Mouse (Mus musculus): ENCODE measurements around the gene Prdx5. TPM values are rescaled to one million over a fixed set of nuclear protein-coding genes. Genes with fewer than 3 reads are reported as not detected.

Gene Prdx5
- polyA plus RNA-seq, 1 experiment from 2014 or later, result 884 TPM

DNA sequence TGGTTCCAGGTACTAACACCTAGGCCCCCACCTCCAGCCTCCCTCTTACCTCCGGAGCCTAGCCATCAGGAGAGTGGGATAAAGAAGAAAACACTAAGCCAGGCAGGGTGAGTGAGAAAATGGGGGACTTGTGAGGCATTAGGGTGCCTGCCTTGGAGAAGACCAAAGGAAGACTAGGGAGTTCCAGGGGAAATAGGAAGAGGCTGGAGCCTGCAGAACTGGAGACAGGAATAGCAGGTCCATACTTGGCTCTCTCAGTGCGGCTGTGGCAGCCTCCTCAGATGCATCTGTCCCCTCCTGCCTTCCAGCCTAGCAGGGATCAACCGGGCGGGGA, 23.2 kb upstream of the Prdx5 start:
- H3K4me3 ChIP-seq (replicated peaks; ENCODE audit: low read depth, low read length), result peak overlapping the region; percentile 38; the same call in 1 of the 2 replicates
- H3K27ac ChIP-seq, result no peak overlapping the region
- 41% methylated on average over 4 of the region's 4 CpGs for WGBS
- no peak for ATAC-seq (replicated peaks; ENCODE audit: low FRiP score, low read depth)
- peak overlapping the region; percentile 84; the same call in 1 of the 2 replicates for H3K4me2 ChIP-seq (ENCODE audit: low read length)
- peaks cover 25% of the 10 kb centered on the region for H3K27me3 ChIP-seq (ENCODE audit: insufficient read depth, low read length)
- no peak overlapping the region for H3K9ac ChIP-seq (ENCODE audit: low read depth, low read length)
- H3K36me3 ChIP-seq (ENCODE audit: insufficient read depth, low read length), result no peaks in the 10 kb centered on the region
- no peak for TF ChIP-seq CTCF (IDR thresholded peaks at IDR 0.05; ENCODE audit: low read depth)
- H3K9me3 ChIP-seq (replicated peaks; ENCODE audit: low read length), result no peaks in the 10 kb centered on the region
- peaks cover 10% of the 10 kb centered on the region; the same call in 1 of the 2 replicates for H3K4me1 ChIP-seq (replicated peaks; ENCODE audit: insufficient read depth, low read length)
- DNase-seq (ENCODE audit: low spot score), result no peak

DNA sequence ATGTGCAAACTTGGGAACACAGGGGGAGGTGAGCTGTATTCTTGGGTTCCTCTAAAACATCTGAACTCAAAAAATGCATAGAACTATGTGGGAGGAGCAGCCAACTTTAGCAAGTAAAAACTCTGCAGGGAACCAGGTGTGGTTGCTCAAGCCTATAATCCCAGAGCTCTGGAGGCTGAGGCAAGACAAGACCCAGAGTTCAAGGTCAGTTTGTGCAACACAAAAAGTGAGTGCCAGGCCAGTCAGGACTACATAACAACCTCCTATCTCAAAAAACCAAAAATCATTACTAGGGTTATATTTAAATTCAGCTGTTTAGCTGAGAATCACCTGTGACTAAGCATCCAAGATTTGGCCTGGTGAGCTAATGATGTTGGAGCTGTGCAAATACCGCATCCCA, 22.1 kb upstream of the Prdx5 start:
- Histone ChIP-seq H3K4me2 (ENCODE audit: low read length) (no peak overlapping the region), H3K4me1 (replicated peaks; ENCODE audit: insufficient read depth, low read length) (peaks cover 10% of the 10 kb centered on the region; the same call in 1 of the 2 replicates), H3K36me3 (ENCODE audit: insufficient read depth, low read length) (no peaks in the 10 kb centered on the region), H3K9ac (ENCODE audit: low read depth, low read length) (no peak overlapping the region), H3K27ac (no peak overlapping the region), H3K4me3 (replicated peaks; ENCODE audit: low read depth, low read length) (no peak overlapping the region), H3K27me3 (ENCODE audit: insufficient read depth, low read length) (peaks cover 32% of the 10 kb centered on the region), H3K9me3 (replicated peaks; ENCODE audit: low read length) (no peaks in the 10 kb centered on the region)
- WGBS, result 74% methylated on average over 1 of the region's 1 CpGs
- no peak for ATAC-seq (replicated peaks; ENCODE audit: low FRiP score, low read depth)
- TF ChIP-seq CTCF (IDR thresholded peaks at IDR 0.05; ENCODE audit: low read depth), result no peak
- no peak for DNase-seq (ENCODE audit: low spot score)

DNA sequence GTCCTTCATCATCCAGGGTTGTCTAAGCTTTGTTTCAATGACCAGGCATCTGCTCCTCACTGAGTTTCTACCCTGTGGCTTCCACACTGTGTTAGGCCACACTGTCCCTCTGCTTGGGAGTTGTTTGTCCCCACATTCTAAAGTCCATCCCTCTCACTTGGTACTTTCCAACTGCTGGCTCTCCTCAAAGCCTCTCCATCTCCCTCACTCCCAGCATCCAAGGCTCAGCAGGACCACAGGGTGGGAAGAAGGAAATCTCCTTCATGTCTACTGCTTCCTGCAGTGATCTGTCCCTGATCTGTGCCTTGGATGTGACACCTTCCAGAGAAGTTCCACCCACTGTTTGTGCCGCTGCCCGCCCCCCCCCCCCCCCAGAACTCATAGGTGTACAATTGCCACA, 21.1 kb upstream of the Prdx5 start:
- Histone ChIP-seq H3K27ac (no peak overlapping the region), H3K36me3 (ENCODE audit: insufficient read depth, low read length) (no peaks in the 10 kb centered on the region), H3K4me1 (replicated peaks; ENCODE audit: insufficient read depth, low read length) (peaks cover 10% of the 10 kb centered on the region; the same call in 1 of the 2 replicates), H3K27me3 (ENCODE audit: insufficient read depth, low read length) (peaks cover 40% of the 10 kb centered on the region), H3K4me3 (replicated peaks; ENCODE audit: low read depth, low read length) (no peak overlapping the region), H3K4me2 (ENCODE audit: low read length) (no peak overlapping the region), H3K9me3 (replicated peaks; ENCODE audit: low read length) (no peaks in the 10 kb centered on the region), H3K9ac (ENCODE audit: low read depth, low read length) (no peak overlapping the region)
- no peak for ATAC-seq (replicated peaks; ENCODE audit: low FRiP score, low read depth)
- WGBS, result no CpG with 5 or more reads among the region's 2 CpGs
- DNase-seq (ENCODE audit: low spot score), result no peak
- TF ChIP-seq CTCF (IDR thresholded peaks at IDR 0.05; ENCODE audit: low read depth), result no peak

DNA sequence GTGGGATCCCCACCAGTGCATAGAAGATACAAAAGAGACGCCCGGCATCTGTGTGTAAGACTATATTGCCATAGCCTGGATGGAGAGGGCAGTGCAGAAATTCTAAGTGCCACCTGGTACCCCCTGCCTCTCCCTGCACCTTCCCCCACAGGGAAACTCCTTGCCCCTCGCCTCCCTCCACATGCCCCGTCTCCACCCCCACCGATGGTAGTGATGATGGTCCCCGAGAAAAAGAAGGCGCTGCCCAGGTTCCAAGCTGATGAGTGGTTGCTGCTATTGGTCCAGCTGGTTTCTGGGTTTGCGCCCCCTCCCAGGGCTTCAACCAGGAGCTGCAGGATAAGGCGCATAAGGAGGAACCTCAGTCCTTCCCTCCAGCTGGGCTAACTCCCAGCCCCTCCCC, 18.2 kb upstream of the Prdx5 start:
- H3K4me3 ChIP-seq (replicated peaks; ENCODE audit: low read depth, low read length), result no peak overlapping the region
- H3K9me3 ChIP-seq (replicated peaks; ENCODE audit: low read length), result no peaks in the 10 kb centered on the region
- no peak for ATAC-seq (replicated peaks; ENCODE audit: low FRiP score, low read depth)
- no peaks in the 10 kb centered on the region for H3K4me1 ChIP-seq (replicated peaks; ENCODE audit: insufficient read depth, low read length)
- WGBS, result 19% methylated on average over 9 of the region's 9 CpGs
- H3K36me3 ChIP-seq (ENCODE audit: insufficient read depth, low read length), result no peaks in the 10 kb centered on the region
- H3K27me3 ChIP-seq (ENCODE audit: insufficient read depth, low read length), result peaks cover 36% of the 10 kb centered on the region
- no peak overlapping the region for H3K27ac ChIP-seq
- no peak for TF ChIP-seq CTCF (IDR thresholded peaks at IDR 0.05; ENCODE audit: low read depth)
- no peak overlapping the region for H3K9ac ChIP-seq (ENCODE audit: low read depth, low read length)
- no peak overlapping the region for H3K4me2 ChIP-seq (ENCODE audit: low read length)
- DNase-seq (ENCODE audit: low spot score), result no peak

DNA sequence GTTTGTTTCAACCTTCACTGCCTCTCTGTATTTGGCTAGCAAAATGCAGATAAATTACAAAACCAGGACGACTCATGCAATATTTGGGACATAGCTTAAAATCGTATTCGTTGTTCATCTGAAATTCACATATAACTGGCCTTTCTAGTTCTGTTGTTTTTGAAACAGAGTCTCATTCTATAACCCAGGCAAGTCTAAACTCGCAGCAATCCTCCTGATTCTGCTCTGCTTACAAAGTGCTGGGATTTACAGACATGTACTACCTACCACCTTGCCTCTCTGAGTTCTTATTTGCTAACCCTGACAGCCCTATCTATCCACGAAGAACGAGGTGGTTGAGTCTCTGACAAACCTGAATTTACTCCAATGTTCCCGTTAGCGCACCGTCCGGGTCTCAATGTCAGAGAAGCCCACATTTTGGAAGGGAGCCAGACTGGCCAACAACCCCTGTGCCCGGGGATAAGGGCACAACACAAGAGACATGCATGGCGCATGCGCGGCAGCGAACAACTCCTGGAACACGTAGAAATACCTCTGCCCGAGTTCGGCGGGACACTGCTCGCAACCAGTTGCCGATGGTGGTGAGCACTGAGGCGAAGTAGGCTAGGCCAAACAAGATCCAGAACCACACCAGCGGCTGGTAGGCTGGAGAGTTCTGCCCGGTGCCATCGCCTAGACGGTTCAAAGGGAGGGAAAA, 16.8 kb upstream of the Prdx5 start:
- Histone ChIP-seq H3K4me2 (ENCODE audit: low read length) (0 out of 2 replicates have a peak overlapping the region, but pooled peaks have one; percentile 0), H3K9me3 (replicated peaks; ENCODE audit: low read length) (no peaks in the 10 kb centered on the region), H3K4me3 (replicated peaks; ENCODE audit: low read depth, low read length) (no peak overlapping the region), H3K4me1 (replicated peaks; ENCODE audit: insufficient read depth, low read length) (peaks cover 6% of the 10 kb centered on the region; the same call in 1 of the 2 replicates), H3K36me3 (ENCODE audit: insufficient read depth, low read length) (no peaks in the 10 kb centered on the region), H3K27me3 (ENCODE audit: insufficient read depth, low read length) (peaks cover 33% of the 10 kb centered on the region), H3K27ac (no peak overlapping the region), H3K9ac (ENCODE audit: low read depth, low read length) (no peak overlapping the region)
- ATAC-seq (replicated peaks; ENCODE audit: low FRiP score, low read depth), result no peak
- DNase-seq (ENCODE audit: low spot score), result no peak
- TF ChIP-seq CTCF (IDR thresholded peaks at IDR 0.05; ENCODE audit: low read depth), result no peak
- 16% methylated on average over 26 of the region's 26 CpGs for WGBS

DNA sequence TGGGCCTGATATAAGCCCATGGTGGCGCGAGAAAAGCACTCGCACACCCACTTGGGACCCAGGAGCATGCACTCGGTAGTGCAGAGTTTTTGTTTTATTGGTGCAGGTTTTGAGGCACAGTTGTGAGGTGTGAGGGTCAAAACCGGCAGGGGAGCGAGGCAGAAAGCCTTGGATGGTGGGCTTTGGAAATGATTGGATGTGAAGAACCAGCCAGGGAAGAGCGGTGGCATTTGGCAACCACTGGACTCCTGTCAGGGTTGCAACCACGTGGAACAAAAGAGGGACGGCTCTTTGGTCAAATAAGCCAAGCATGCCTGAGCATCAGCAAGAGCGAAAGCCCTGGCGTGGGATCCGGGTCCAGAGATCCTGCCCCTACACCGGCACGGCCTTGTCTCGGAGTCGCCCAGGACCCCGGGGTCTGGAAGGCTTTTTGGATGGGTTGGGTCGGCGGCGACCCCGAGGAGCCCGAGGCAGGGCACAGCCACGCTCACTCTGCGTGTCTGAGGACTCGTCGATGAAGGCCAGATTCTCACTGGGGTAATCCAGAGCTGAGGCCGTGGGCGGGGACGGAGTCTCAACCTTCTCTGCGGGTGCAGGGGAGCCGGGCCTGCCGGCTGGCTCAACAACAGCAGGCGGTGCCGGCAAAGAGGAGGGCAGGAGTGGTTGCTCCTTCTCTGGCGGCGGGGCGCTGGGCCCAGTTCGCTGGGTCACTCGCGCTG, 15.9 kb upstream of the Prdx5 start:
- no peak for TF ChIP-seq CTCF (IDR thresholded peaks at IDR 0.05; ENCODE audit: low read depth)
- Histone ChIP-seq H3K27ac (no peak overlapping the region), H3K27me3 (ENCODE audit: insufficient read depth, low read length) (peaks cover 30% of the 10 kb centered on the region), H3K4me2 (ENCODE audit: low read length) (peak overlapping the region; percentile 44), H3K4me3 (replicated peaks; ENCODE audit: low read depth, low read length) (peak overlapping the region; percentile 1; the same call in 1 of the 2 replicates), H3K9ac (ENCODE audit: low read depth, low read length) (no peak overlapping the region), H3K9me3 (replicated peaks; ENCODE audit: low read length) (no peaks in the 10 kb centered on the region), H3K36me3 (ENCODE audit: insufficient read depth, low read length) (no peaks in the 10 kb centered on the region), H3K4me1 (replicated peaks; ENCODE audit: insufficient read depth, low read length) (peaks cover 6% of the 10 kb centered on the region)
- WGBS, result 18% methylated on average over 37 of the region's 40 CpGs
- DNase-seq (ENCODE audit: low spot score) (no peak), ATAC-seq (replicated peaks; ENCODE audit: low FRiP score, low read depth) (no peak)

Measured in kidney, postnatal 0 days (tissue).